Comparison of ENCODE assay signal across 8 mouse cellular contexts in genomic region chr9:66305121-66306112, GRCm38 (mm10). TPM values are rescaled to one million over a fixed set of nuclear protein-coding genes. Genes with fewer than 3 reads are reported as not detected.
DNase-seq lines count a peak whose midpoint lies in the region; ATAC-seq and TF ChIP-seq lines count a peak whose summit lies in the region.

No protein-coding gene starts in this region.

- H3ac ChIP-seq in C2C12 (ENCODE audit: control insufficient read depth, insufficient read length, low read depth), result peak overlapping the region; percentile 28

- 33% methylated on average over 25 of the region's 25 CpGs for WGBS in heart, embryonic 14.5 days
- WGBS in liver, embryonic 13.5 days (ENCODE audit: insufficient replicate concordance), result 43% methylated on average over 25 of the region's 25 CpGs
- WGBS in olfactory bulb, adult 2 months, result 17% methylated on average over 25 of the region's 25 CpGs

- no peak for TF ChIP-seq CTCF in C2C12 (IDR thresholded peaks at IDR 0.05; ENCODE audit: control insufficient read depth, insufficient read depth, insufficient read length)
- no peak for TF ChIP-seq CTCF in olfactory bulb, adult 2 months (IDR thresholded peaks at IDR 0.05; ENCODE audit: insufficient read depth, low read depth, low read length)

- H3K9ac ChIP-seq in heart, embryonic 14.5 days (ENCODE audit: low read length), result no peak overlapping the region
- H3K9ac ChIP-seq in liver, embryonic 13.5 days, result peak overlapping the region; percentile 51

- DNase-seq in adrenal gland, postnatal 10 days, result peak; percentile 21
- DNase-seq in kidney, postnatal 25 days, result peak; percentile 13 to 46
- no peak for DNase-seq in liver, embryonic 13.5 days
- DNase-seq in embryo, embryonic 11 days, result no peak

- H3K4me3 ChIP-seq in C2C12 (ENCODE audit: insufficient read depth, poor library complexity, severe bottlenecking), result peak overlapping the region; percentile 25
- peak overlapping the region; percentile 23 to 33 for H3K4me3 ChIP-seq in heart, embryonic 14.5 days (ENCODE audit: control insufficient read depth in 1 of 2, insufficient read depth in 1 of 2, low read depth in 1 of 2, low read length in 2 of 2)
- H3K4me3 ChIP-seq in liver, embryonic 13.5 days (replicated peaks), result peak overlapping the region; percentile 53
- H3K4me3 ChIP-seq in olfactory bulb, adult 2 months (ENCODE audit: insufficient read depth, low read depth, low read length), result peak overlapping the region; percentile 42

- peak; percentile 52 for ATAC-seq in erythroblast, adult 5-6 weeks (replicated peaks; ENCODE audit: low FRiP score, poor library complexity, severe bottlenecking)
- ATAC-seq in heart, embryonic 14.5 days (ENCODE audit: insufficient number of reproducible peaks, insufficient read depth, low FRiP score, low read depth), result no peak
- no peak for ATAC-seq in liver, embryonic 13.5 days (ENCODE audit: low read depth)

- H3K36me3 ChIP-seq in C2C12 (ENCODE audit: control insufficient read depth, insufficient read depth), result no peaks in the 10 kb centered on the region
- H3K36me3 ChIP-seq in heart, embryonic 14.5 days (ENCODE audit: control insufficient read depth, insufficient read depth, low read length), result no peaks in the 10 kb centered on the region
- H3K36me3 ChIP-seq in liver, embryonic 13.5 days, result no peaks in the 10 kb centered on the region

- H3K27me3 ChIP-seq in C2C12 (ENCODE audit: control insufficient read depth, insufficient read depth, insufficient read length), result no peaks in the 10 kb centered on the region
- H3K27me3 ChIP-seq in heart, embryonic 14.5 days (ENCODE audit: control insufficient read depth, insufficient read depth, low read length), result peaks cover 4% of the 10 kb centered on the region; the same call in 1 of the 2 replicates
- no peaks in the 10 kb centered on the region for H3K27me3 ChIP-seq in liver, embryonic 13.5 days

- no peaks in the 10 kb centered on the region for H3K79me3 ChIP-seq in C2C12 (ENCODE audit: low read depth)

- no peaks in the 10 kb centered on the region for H3K79me2 ChIP-seq in C2C12 (ENCODE audit: control insufficient read depth, insufficient read depth)

- TF ChIP-seq POLR2A in olfactory bulb, adult 2 months (IDR thresholded peaks at IDR 0.05; ENCODE audit: insufficient read depth, low read depth, low read length), result no peak

- no peak overlapping the region for H3K27ac ChIP-seq in heart, embryonic 14.5 days (replicated peaks in 1 of 2; ENCODE audit: control insufficient read depth in 1 of 2, insufficient read depth in 1 of 2, low read depth in 2 of 2, low read length in 2 of 2)
- no peak overlapping the region for H3K27ac ChIP-seq in liver, embryonic 13.5 days
- H3K27ac ChIP-seq in olfactory bulb, adult 2 months (ENCODE audit: insufficient read depth, low read depth, low read length), result peak overlapping the region; percentile 94

- H3K4me2 ChIP-seq in heart, embryonic 14.5 days (ENCODE audit: low read length), result peak overlapping the region; percentile 58
- H3K4me2 ChIP-seq in liver, embryonic 13.5 days, result peak overlapping the region; percentile 66

- no peaks in the 10 kb centered on the region for H3K4me1 ChIP-seq in heart, embryonic 14.5 days (ENCODE audit: control insufficient read depth in 2 of 2, insufficient read depth in 2 of 2, low read length in 2 of 2)
- H3K4me1 ChIP-seq in liver, embryonic 13.5 days (replicated peaks), result peaks cover 19% of the 10 kb centered on the region
- peaks cover 10% of the 10 kb centered on the region for H3K4me1 ChIP-seq in olfactory bulb, adult 2 months (ENCODE audit: control insufficient read depth, insufficient read depth, low read length)

- no peaks in the 10 kb centered on the region for H3K9me3 ChIP-seq in heart, embryonic 14.5 days (ENCODE audit: control insufficient read depth, low read length)
- H3K9me3 ChIP-seq in liver, embryonic 13.5 days (replicated peaks), result no peaks in the 10 kb centered on the region

TF ChIP-seq in C2C12, 6 proteins besides CTCF, POLR2A, EP300 and RAD21:
- TF ChIP-seq FOSL1 (IDR thresholded peaks at IDR 0.05; ENCODE audit: insufficient read depth, low read length, poor library complexity, severe bottlenecking) (no peak), MAX (IDR thresholded peaks at IDR 0.05) (no peak), USF1 (IDR thresholded peaks at IDR 0.05; ENCODE audit: low read depth) (no peak), MYOD1 (IDR thresholded peaks at IDR 0.05; ENCODE audit: control insufficient read depth, insufficient read length, low read depth) (no peak), MYOG (IDR thresholded peaks at IDR 0.05; ENCODE audit: control insufficient read depth, extremely low read depth, insufficient read length) (no peak), CEBPB (IDR thresholded peaks at IDR 0.05; ENCODE audit: low read depth) (no peak)

RNA-seq across cellular contexts. Expression of gene Herc1, which starts 44.8 kb away (rescaled TPM):
- 7.8 TPM for polyA plus RNA-seq in C2C12 (2012; fragmentation: generic; extraction: Trizol)
- total RNA-seq in adrenal gland, postnatal 10 days (2021), result 10 to 100 TPM; 34.7 to 51.6 TPM
- 543 and 570 TPM in 2 replicates for total RNA-seq in erythroblast, adult 5-6 weeks (2015; ENCODE audit: low replicate concordance)
- total RNA-seq in erythroblast, adult 5-6 weeks (2017; ENCODE audit: low replicate concordance), result 1,171 and 1,293 TPM in 2 replicates
- polyA plus RNA-seq in heart, embryonic 14.5 days (2014; fragmentation: Nextera tagmentation; extraction: Ambion mirVana), result 22.7 and 23.1 TPM in 2 replicates
- polyA plus RNA-seq in liver, embryonic 13.5 days (2015; fragmentation: Nextera tagmentation; extraction: Ambion mirVana), result 26.7 and 28.5 TPM in 2 replicates
- 148 and 162 TPM in 2 replicates for polyA plus RNA-seq in olfactory bulb, adult 2 months (2012; ENCODE audit: insufficient read depth, insufficient read length, low replicate concordance, missing spikeins)

Comparison
In these comparisons a context has a peak if more than half of its experiments do, and no peak if none do; other contexts are left out.
1. DNase-seq: peak in adrenal gland, postnatal 10 days (single experiment) and kidney, postnatal 25 days (2 of 2); none in liver, embryonic 13.5 days (single experiment) and embryo, embryonic 11 days (single experiment).
2. Peak in every context shown above with its lines, with median percentiles within 50 percentile points of each other: H3K4me3 ChIP-seq.